Mouse (Mus musculus): ENCODE results near the gene Tab2.

Tab2 gene

DNA sequence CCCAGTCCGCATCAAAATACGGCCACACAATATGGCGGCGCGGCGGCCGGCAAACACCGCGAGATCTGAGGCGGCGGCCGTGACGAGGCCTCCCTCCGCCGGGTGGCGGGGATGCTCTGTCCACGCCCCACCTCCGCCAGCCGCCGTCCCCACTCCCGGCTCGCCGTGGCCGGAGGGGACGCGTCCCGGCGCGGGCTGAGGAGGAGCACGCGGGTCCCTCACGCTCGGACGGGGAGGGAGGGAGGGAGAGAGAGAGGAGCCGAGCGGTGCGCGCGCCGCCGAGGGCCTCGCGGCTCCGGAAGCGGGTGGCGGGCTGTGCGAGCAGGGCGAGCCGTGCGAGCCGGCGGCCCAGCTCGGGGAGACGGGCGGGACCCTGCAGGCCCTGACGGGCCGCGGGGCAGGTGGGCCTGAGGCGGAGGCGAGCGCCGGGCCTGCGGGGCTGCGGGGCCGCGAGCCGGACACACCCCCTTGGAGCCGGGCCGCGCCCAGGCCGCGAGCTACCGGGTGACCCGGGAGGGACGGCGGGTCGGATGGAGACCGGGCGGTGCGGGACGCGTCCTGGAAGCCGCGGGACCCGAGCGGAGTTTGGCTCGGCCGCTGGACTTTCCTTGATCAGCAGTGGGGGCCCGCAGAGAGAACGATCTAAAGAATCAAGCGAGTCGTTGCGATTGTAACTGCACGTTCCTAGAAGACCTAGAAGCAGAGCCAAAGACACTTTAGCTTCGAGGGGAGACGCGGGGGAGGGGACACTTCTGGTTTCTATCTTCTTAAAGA is at the start of gene Tab2:
Tab2 (minus strand) TSS at position 3 of the 774 bp plus-strand sequence.
- peak; percentile 80 for DNase-seq (ENCODE audit: low read depth, low spot score)

DNA sequence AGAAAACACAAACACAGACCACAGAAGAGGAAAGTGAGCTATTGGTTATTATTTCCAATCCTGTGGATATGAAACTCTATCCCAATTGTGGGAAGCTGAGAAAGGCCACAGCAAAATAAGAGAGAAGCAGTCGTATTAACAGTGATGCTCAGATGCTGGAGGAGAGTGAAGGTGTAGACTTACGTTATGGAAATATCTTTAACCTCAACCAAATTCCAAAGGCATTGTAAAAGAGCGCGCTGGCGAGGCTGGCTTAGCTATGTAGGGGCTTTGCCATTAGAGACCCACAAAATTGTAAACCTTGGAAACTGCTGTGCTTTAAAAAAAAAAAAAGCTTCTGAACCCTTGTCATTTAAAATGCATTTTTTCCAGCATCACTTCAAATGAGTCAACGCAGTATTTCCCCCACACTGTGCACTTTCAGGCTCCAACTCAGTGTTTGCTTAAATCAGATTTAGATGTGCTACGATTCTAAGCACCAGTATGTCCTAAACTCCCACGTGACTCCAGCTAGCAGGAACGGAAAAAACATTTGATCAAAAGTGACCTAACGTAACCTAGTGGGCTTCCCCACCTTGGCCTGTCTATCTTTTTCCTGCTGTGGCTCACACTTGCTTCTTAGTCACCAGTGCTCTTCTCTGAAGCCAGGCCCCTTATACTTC is 36.4 kb upstream of the Tab2 start:
- DNase-seq (ENCODE audit: low read depth, low spot score) = no peak

DNA sequence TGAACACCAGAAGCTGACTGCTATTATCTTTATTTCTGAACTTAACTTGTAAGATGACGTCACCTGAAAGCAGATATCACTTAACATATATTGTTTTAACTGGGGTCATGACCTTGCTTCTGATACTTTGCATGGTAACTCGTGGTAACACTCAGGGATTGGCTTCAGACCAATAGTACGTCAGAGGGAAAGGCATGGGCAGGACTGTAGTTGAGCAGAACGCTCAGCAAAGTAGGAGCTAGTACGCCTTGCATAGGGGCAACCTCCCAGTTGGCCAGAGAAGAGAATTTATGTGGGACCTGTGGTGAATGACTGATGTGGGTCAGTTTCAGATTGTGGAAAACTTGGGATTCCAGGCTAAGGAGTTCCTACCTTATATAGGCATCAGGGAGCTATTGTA is 35.6 kb upstream of the Tab2 start:
- no peak for DNase-seq (ENCODE audit: low read depth, low spot score)

DNA sequence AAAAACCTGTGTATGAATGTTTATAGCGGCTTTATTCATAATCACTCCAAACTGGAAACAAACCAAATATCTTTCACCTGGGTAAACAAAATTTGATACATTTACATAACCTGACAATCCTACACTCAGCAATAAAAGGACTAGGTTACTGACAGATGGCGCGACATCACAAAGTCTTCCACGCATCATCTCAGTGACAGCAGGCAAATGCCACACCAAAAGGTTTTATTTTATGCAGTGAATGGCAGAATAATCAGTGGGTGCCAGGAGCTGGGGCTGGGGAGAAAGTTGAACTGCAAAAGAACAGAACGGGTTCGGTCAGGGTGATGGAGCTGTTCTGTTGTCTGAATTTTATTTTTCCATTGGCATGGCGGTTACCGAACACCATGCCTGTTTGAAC is 31.5 kb upstream of the Tab2 start:
- DNase-seq (ENCODE audit: low read depth, low spot score) = no peak

DNA sequence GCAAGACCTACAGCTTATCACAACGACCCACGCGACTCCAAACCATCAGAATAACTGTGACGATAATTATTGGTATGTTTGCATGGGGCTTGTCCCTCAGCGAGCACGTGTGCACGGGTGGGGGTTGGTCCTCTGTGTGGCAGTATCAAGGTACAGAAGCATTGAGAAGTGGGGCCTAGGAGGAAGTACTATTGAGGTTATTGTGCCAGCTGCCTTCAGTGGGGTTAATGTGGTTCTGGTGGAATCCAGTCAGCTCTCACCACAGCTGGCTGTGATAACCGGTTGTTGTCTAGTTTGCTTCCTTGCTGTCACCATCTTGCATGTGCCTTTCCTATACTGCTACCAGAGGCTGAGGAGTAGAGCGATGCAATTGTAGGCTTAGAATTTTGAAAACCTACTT is 20.4 kb upstream of the Tab2 start:
- no peak for DNase-seq (ENCODE audit: low read depth, low spot score)

DNA sequence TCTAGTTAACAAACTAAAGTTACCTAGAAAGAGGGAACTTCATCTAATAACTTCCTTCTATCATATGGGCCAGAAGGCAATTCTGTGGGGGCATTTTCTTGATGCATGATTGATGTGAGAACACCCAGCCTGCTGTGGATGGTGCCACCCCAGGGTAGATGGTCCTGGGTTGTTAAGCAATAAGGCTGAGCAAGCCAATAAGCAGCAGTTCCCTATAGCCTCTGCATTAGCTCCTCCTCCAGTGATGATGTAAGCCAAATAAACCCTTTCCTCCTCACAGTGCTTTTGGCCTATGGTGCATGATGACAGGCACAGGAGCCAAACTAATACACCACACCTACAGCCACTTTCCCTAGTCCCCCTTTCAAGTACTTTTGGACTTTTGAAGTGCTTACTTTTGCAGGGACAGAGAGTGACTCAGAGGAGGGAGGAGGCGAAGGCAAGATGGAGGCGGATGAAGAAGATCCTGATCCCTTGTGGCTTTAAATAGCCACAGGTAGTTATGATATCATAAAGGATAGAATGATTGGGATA is 12.8 kb upstream of the Tab2 start:
- no peak for DNase-seq (ENCODE audit: low read depth, low spot score)

DNA sequence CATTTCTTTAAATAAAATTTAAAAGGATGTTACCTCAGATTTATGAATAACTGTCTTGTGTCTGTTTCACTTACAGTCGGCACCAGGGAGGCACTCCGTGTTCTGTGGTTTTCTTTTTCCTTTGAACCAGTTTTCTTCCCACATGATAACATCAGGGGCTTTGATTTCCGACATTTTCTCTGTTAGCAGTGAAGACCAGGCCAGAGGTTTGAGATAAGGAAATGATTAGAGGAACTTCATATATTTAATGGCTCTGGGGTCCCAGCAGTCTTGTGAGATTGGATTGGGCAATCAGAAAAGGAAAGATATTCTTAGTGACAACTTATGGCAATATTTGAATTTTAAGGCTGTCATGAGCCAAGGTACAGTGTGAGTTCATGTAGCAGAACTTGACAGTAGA is 11.1 kb upstream of the Tab2 start:
- DNase-seq (ENCODE audit: low read depth, low spot score) = no peak

DNA sequence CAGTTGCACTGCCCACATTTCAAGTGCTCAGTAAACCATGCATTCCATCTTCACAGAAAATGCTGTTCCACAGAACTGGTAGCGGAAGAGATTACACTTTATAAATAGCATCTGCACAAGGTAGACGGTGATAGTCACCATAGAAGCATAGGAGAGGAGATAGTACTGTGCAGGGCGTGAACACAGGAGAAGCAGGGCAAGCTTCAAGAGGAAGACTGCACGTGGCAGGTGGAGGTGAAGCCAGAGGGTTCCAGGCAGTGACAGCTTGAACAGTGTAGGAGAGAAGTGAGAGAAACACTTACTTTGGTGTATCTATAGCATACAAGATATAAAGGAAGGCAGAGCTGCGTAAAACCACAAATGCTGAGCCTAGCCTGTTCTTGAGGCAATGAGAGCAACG is 3.0 kb upstream of the Tab2 start:
- DNase-seq (ENCODE audit: low read depth, low spot score) = no peak

DNA sequence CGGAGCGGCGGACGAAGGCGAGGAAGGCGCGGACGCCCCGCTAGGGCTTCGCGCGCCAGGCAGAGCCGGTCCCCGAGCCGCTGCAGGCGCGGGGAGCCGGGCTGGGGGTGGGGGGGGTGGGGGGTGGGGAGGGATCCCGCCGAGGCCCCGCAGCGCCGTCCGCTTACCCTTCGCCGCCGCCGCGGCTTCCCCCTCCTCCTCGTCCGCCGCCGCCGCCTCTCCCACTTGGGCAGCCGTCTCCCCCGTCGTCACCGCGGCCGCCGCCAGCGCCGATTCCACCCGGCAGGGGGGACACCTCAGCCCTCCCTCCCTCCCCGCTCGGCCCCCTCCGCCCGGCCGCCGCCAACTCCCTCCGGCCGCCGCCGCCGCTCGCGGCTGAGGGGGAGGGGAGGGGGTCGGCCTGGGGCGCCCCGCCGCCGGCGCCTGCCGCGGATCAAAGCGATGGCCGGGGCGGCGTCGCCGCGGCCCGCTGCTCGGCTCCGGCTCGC is 352 bp downstream of the Tab2 start:
- no peak for DNase-seq (ENCODE audit: low read depth, low spot score)

DNA sequence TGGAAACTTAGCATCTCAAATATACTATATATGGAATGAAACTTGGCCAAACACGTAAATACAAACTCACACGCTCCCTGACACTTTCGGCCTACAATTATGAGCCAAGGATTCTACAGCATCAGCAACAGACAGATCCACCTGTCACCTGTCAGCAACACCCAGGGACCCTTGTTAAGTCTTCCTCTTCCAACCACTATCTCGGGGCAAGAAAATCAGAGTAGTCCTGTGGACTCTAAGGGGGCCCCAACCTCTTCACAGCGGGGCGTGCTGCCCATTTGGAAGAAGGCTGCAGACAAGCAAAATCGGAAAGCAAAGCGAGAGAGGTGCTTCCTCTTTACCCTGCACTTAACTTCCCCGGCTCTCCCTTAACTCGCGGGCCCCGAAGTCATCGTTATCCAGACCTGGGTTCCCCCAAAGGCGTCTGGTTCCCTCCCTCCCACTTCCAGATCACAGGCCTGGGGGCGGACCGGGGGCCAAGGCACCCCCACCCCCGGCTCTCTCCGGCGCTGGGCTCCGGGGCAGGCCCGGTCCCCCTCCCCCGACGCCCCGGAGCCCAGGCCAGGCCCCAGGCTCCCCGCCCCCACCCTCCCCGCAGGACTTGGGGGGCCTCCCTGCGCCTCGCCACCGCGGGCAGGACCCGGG is 919 bp downstream of the Tab2 start:
- DNase-seq (ENCODE audit: low read depth, low spot score) = peak; percentile 34

DNA sequence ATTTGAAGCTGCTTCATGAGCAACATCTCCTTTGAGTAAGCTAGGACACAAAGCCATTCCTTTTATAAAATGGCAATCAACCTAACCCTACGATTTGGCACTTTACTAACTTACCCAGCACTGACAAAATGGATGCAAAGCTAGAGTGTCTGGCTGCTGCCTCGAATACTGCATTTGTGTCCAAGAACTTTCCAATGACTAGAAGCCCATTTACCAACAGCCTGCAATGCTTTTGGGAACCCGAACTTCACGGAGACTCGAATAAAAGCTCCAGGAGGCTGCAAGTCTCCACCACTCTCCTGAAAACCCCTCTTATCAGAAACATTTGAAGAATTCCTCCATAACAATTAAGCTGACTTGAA is 1.4 kb downstream of the Tab2 start:
- DNase-seq (ENCODE audit: low read depth, low spot score) = peak; percentile 49

DNA sequence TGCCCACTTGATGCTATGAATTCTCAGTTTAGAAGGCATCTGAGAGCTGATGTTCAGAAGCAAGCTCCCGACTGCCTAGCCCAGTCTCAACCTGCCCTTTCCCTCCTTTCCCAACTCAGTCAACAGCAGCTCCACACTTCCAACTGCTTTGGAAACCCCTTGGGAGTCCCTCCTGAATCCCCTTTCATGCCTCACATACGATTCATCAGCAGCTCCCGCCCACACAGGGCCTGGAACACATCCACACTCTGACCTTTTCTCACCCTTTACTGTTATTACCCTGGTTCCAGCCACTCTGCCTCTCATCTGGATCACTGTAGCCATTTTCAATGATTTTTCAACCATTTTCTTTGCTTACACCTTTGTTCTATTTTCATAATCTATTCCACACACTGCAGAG is 13.0 kb downstream of the Tab2 start:
- DNase-seq (ENCODE audit: low read depth, low spot score) = peak; percentile 90

DNA sequence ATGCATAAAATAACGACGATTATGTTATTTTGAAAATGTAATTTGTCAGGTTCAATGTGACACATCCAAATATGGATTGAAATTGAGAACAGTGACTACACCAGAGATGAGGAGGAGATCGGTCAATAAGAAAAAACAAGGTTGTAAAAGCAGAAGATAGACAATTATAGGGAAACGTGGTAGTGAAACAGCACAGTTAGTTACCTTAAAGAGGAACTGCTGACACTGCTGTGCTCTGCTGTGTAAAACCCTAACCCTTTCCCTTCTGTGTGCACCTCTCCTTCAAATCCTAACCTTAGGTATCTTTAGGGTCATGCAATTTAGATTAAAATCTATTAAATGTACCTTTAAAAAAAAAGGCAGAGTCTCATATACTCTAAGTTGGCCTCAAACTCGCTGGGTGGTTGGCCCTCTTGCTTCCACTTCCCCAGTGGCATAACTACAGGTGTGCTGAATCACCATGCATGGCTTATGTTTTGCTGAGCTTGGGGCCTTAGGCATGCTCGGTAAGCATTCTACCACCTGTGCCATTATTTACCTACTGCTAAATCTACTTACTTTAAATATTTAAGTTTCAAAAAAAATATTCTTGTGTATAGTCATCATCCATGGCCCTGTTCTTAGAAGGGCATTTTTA is 19.4 kb downstream of the Tab2 start:
- DNase-seq (ENCODE audit: low read depth, low spot score) = no peak

DNA sequence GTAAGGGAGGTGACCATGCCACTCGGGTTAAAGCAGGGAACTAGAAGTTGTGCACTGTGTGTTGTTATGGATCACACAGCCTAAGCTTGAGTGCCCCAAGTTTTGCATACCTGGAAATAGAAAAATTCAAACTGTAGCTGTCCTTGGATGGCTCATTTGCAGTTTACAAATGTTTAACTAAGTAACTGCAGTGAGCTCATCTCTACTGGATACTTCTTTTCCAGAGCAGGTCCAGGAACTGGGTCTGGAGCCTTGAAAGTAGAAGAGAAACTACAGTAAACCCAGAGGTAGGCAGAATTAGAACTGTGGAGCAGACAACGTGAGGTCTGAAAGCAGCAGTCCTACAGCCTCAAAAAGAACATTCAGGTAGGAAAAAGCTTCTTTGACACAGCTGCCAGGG is 23.1 kb downstream of the Tab2 start:
- no peak for DNase-seq (ENCODE audit: low read depth, low spot score)

DNA sequence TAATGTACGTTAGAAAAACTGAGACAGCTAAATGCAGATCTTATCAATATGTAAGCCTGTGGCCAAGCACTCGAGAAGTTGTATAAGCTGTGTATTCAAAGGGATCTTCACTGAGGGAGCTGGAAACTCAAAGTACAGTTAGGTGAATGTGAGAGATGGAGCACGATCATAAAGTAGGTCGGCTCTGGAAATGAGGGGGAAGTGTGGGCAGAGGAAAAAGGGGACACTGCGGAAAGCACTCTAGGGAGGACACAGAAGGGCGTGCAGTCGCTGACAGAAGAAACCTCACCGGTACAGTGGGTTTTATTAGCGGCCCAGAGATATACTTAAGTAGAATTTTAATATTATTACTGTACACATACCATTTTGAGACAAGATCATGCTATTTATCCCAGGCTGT is 27.0 kb downstream of the Tab2 start:
- no peak for DNase-seq (ENCODE audit: low read depth, low spot score)

DNA sequence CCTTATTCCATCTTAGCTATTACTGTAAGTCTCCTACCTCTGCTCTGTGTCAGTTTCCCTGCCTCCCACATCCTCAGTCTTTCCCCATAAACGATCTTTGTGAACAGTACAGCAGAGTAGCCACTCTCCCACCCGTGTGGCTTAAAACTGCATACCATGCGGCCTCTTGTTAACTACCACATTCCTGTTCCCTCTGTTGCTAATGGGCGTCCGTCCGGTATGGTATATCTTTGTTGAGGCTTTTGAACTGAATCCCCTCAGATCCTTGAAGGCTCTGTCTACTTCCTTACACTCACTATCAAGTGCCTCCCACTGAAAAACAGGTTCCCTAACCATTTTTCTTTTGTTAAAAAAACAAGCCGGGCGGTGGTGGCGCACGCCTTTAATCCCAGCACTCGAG is 30.5 kb downstream of the Tab2 start:
- no peak for DNase-seq (ENCODE audit: low read depth, low spot score)

DNA sequence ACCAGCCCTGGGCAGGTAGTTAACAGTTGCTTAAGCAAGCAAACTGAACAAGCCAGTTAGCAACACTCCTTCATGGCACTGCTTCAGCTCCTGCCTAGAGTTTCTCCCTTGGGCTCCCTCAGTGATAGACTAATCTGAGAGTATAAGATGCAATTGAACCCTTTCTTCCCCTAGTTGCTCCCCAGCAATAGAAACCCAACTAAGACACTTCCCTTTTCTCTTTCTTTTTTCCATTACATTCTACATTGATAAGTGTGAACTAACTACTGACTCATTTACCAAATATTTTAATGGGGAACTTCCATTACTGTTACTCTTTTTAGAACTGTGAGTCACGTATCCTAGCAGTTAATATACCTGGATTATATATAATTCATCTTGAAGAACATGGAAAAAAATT is 32.6 kb downstream of the Tab2 start:
- DNase-seq (ENCODE audit: low read depth, low spot score) = no peak

DNA sequence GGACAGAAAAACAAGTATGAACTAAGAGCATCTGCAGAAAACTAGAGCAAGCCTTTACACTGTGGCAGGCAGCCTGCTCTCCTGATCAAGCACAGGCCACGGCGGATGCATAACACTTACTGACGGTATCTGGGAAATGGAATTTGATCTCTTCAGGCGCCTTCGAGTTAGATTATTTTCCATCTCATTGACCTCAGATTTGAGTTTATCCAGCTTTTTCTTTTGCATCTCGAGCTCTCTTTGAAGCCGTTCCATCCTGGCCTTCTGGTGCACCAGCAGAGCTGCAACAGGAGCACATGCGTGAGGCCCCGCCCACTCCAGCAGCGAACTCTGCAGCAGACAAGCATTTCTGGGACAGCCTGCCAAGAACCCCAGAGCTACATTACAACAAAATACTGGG is 44.8 kb downstream of the Tab2 start:
- DNase-seq (ENCODE audit: low read depth, low spot score) = no peak

DNA sequence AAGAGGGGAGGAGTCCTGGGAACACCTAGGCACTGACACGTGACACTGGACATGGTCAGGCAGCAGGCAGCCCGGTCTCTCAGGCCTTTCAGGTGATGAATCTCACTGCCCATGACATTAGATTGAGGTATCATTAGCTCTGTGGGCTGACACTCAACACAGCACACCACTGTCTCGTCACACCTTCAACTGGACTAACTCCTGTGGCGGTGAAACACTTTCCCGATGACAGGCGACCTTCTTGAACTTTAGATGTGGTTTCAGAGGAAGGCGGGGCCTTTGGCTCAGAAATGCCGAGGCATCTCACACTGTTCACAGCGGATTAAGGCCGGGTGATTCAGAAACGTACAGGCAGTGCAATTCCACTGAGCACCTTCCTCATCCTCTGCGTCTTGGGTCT is 48.9 kb downstream of the Tab2 start:
- no peak for DNase-seq (ENCODE audit: low read depth, low spot score)

DNA sequence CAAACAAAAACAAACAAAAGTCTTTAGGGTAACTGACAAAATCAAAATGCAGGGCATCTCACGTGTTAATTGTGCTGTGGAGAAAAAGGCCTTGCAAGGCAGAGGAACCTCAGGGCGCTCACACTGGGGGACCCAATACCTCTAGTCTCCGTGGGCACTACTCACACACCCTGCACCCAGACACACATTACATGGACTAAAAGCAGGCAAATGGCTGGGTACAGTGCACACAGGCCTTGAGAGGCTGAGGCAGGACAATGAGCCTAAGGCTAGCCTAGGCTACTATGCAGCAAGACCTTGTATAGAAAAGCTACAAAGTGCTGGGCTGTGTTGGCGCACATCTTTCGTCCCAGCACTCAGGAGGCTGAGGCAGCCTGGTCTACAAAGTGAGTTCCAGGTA is 51.9 kb downstream of the Tab2 start:
- DNase-seq (ENCODE audit: low read depth, low spot score) = no peak

DNA sequence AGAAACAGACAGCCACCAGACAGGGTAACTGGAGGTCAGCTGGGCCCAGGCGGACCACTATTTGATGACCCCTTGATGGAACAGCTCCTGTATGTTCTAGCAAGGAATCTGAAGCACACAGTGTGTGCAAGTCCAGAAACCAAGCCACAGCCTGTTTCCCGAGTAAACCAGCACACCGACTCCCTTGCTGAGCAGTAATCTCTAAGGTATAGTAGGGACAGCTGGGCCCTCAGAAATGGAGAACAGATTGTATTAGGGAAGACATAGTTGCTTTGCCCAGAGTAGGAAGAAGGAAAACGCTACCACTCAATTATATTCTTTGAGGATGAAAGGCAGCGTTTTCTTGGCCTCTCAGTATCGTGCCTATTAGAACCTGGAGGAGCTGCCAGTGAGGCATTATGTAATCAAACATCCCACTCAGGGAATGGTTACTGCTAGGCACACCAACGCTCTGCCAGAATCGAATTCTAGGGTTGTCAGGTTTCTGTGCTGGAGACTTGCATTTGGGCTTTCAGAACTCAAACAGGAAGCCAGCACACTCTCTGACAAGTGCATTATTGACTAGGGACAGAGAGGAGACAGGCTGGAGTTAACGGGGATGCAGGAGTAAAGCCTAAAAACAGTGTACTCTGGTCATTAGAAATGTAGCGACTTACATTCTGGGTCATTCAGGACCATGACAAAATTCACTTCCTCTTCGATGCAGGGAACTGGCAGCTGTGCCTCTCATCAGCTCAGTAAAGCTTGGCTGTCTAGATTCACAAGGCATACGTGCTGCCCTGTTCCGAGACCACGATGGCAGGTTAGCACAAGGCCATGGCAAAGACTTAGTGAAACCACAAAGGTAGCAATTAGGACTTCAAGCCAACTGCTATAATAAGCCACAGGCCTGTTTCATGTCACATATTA is 55.1 kb downstream of the Tab2 start:
- DNase-seq (ENCODE audit: low read depth, low spot score) = no peak
